Mouse (Mus musculus): ENCODE data around the gene Olfr715b. TPM values are rescaled to one million over a fixed set of nuclear protein-coding genes. Genes with fewer than 3 reads are reported as not detected.
"Not testable (repeated sequence)": the region's sequence is repeated elsewhere in the genome, so short reads cannot be mapped to it uniquely, and the experiment has no call there.

The Olfr715b gene
- polyA plus RNA-seq (2015; fragmentation: Nextera tagmentation; extraction: Ambion mirVana), result not detected in 2 replicates

- H3K9me3 ChIP-seq (ENCODE audit: control insufficient read depth, low read length); H3K27me3 ChIP-seq (replicated peaks; ENCODE audit: control insufficient read depth, insufficient read depth, low read length); H3K4me2 ChIP-seq (ENCODE audit: low read length); H3K27ac ChIP-seq (ENCODE audit: low read length); H3K4me3 ChIP-seq (replicated peaks; ENCODE audit: low read length); H3K4me1 ChIP-seq (replicated peaks; ENCODE audit: control insufficient read depth, insufficient read depth, low read length); H3K9ac ChIP-seq (replicated peaks; ENCODE audit: low read depth, low read length); H3K36me3 ChIP-seq (ENCODE audit: control insufficient read depth, insufficient read depth); ATAC-seq: not testable (repeated sequence)
- 94% methylated on average over 1 of the region's 2 CpGs for WGBS
Observed at GRCm38 (mm10) chr7:107110269-107110668, at the start of gene Olfr715b. Gene Olfr715b (minus strand): TSS chr7:107110369.

GRCm38 (mm10) chr7:107138027-107138426, 27.9 kb upstream of the Olfr715b start, which contains the start of gene Olfr716:
Gene Olfr716 (plus strand): TSS chr7:107138327.
- H3K4me2 ChIP-seq (ENCODE audit: low read length); H3K27ac ChIP-seq (ENCODE audit: low read length); H3K36me3 ChIP-seq (ENCODE audit: control insufficient read depth, insufficient read depth); H3K9me3 ChIP-seq (ENCODE audit: control insufficient read depth, low read length); H3K9ac ChIP-seq (replicated peaks; ENCODE audit: low read depth, low read length); H3K27me3 ChIP-seq (replicated peaks; ENCODE audit: control insufficient read depth, insufficient read depth, low read length); H3K4me3 ChIP-seq (replicated peaks; ENCODE audit: low read length); ATAC-seq; H3K4me1 ChIP-seq (replicated peaks; ENCODE audit: control insufficient read depth, insufficient read depth, low read length): not testable (repeated sequence)
- 76% methylated on average over 2 of the region's 2 CpGs for WGBS

GRCm38 (mm10) chr7:107130983-107131382, 20.8 kb upstream of the Olfr715b start, which contains the start of gene Olfr715:
Gene Olfr715 (minus strand): TSS chr7:107131083.
- not testable (repeated sequence) for H3K9ac ChIP-seq (replicated peaks; ENCODE audit: low read depth, low read length); H3K27ac ChIP-seq (ENCODE audit: low read length); H3K4me3 ChIP-seq (replicated peaks; ENCODE audit: low read length); H3K27me3 ChIP-seq (replicated peaks; ENCODE audit: control insufficient read depth, insufficient read depth, low read length); H3K9me3 ChIP-seq (ENCODE audit: control insufficient read depth, low read length); ATAC-seq; H3K36me3 ChIP-seq (ENCODE audit: control insufficient read depth, insufficient read depth); H3K4me1 ChIP-seq (replicated peaks; ENCODE audit: control insufficient read depth, insufficient read depth, low read length); H3K4me2 ChIP-seq (ENCODE audit: low read length)
- 60% methylated on average over 1 of the region's 3 CpGs for WGBS

GRCm38 (mm10) chr7:107092920-107093319, 17.2 kb downstream of the Olfr715b start, which contains the start of gene Olfr17:
Gene Olfr17 (plus strand): TSS chr7:107093220.
- H3K27ac ChIP-seq (ENCODE audit: low read length), result no peak within 1 kb of the TSS
- 56% methylated on average over 1 of the region's 1 CpGs for WGBS
- ATAC-seq, result no peak

GRCm38 (mm10) chr7:107070681-107071080, 39.5 kb downstream of the Olfr715b start, which contains the start of gene Olfr714:
Gene Olfr714 (plus strand): TSS chr7:107070981.
- no peak within 1 kb of the TSS for H3K4me3 ChIP-seq (replicated peaks; ENCODE audit: low read length)
- no peak for ATAC-seq
- H3K27ac ChIP-seq (ENCODE audit: low read length), result no peak within 1 kb of the TSS
- H3K4me2 ChIP-seq (ENCODE audit: low read length), result no peak within 1 kb of the TSS
- 89% methylated on average over 2 of the region's 2 CpGs for WGBS
- H3K9me3 ChIP-seq (ENCODE audit: control insufficient read depth, low read length), result peaks cover 2% of the 10 kb centered on the region; the same call in 1 of the 2 replicates
- H3K36me3 ChIP-seq (ENCODE audit: control insufficient read depth, insufficient read depth), result no peaks in the 10 kb centered on the region
- no peaks in the 10 kb centered on the region for H3K4me1 ChIP-seq (replicated peaks; ENCODE audit: control insufficient read depth, insufficient read depth, low read length)
- H3K27me3 ChIP-seq (replicated peaks; ENCODE audit: control insufficient read depth, insufficient read depth, low read length), result no peaks in the 10 kb centered on the region
- no peak within 1 kb of the TSS for H3K9ac ChIP-seq (replicated peaks; ENCODE audit: low read depth, low read length)

More at GRCm38 (mm10) chr7:107092920-107093319, 17.2 kb downstream of the Olfr715b start, which contains the start of gene Olfr17:
- no peak within 1 kb of the TSS for H3K4me2 ChIP-seq (ENCODE audit: low read length)
- no peak within 1 kb of the TSS for H3K4me3 ChIP-seq (replicated peaks; ENCODE audit: low read length)
- H3K4me1 ChIP-seq (replicated peaks; ENCODE audit: control insufficient read depth, insufficient read depth, low read length), result no peaks in the 10 kb centered on the region
- H3K27me3 ChIP-seq (replicated peaks; ENCODE audit: control insufficient read depth, insufficient read depth, low read length), result no peaks in the 10 kb centered on the region
- H3K36me3 ChIP-seq (ENCODE audit: control insufficient read depth, insufficient read depth), result no peaks in the 10 kb centered on the region
- H3K9me3 ChIP-seq (ENCODE audit: control insufficient read depth, low read length), result no peaks in the 10 kb centered on the region
- H3K9ac ChIP-seq (replicated peaks; ENCODE audit: low read depth, low read length), result no peak within 1 kb of the TSS

Other genes starting within 250 kb of the Olfr715b start
- not detected in 2 replicates for gene Olfr704, start 247.2 kb downstream of the Olfr715b start, polyA plus RNA-seq (2015; fragmentation: Nextera tagmentation; extraction: Ambion mirVana)
- gene Olfr705, start 233.5 kb downstream of the Olfr715b start, polyA plus RNA-seq (2015; fragmentation: Nextera tagmentation; extraction: Ambion mirVana), result not detected in 2 replicates
- not detected in 2 replicates for gene Olfr706, start 222.2 kb downstream of the Olfr715b start, polyA plus RNA-seq (2015; fragmentation: Nextera tagmentation; extraction: Ambion mirVana)
- not detected in 2 replicates for gene Olfr707, start 209.1 kb downstream of the Olfr715b start, polyA plus RNA-seq (2015; fragmentation: Nextera tagmentation; extraction: Ambion mirVana)
- not detected in 2 replicates for gene Olfr1532-ps1, start 202.4 kb downstream of the Olfr715b start, polyA plus RNA-seq (2015; fragmentation: Nextera tagmentation; extraction: Ambion mirVana)
- gene Olfr709-ps1, start 178.2 kb downstream of the Olfr715b start, polyA plus RNA-seq (2015; fragmentation: Nextera tagmentation; extraction: Ambion mirVana), result not detected in 2 replicates
- gene Olfr710, start 162.1 kb downstream of the Olfr715b start, polyA plus RNA-seq (2015; fragmentation: Nextera tagmentation; extraction: Ambion mirVana), result not detected in 2 replicates
- gene Olfr6, start 146.4 kb downstream of the Olfr715b start, polyA plus RNA-seq (2015; fragmentation: Nextera tagmentation; extraction: Ambion mirVana), result not detected in 2 replicates
- not detected in 2 replicates for gene Olfr711, start 134.9 kb downstream of the Olfr715b start, polyA plus RNA-seq (2015; fragmentation: Nextera tagmentation; extraction: Ambion mirVana)
- gene Olfr2, start 104.3 kb downstream of the Olfr715b start, polyA plus RNA-seq (2015; fragmentation: Nextera tagmentation; extraction: Ambion mirVana), result not detected in 2 replicates
- gene Olfr713, start 79.2 kb downstream of the Olfr715b start, polyA plus RNA-seq (2015; fragmentation: Nextera tagmentation; extraction: Ambion mirVana), result not detected in 2 replicates
- not detected in 2 replicates for gene Olfr714, start 39.4 kb downstream of the Olfr715b start, polyA plus RNA-seq (2015; fragmentation: Nextera tagmentation; extraction: Ambion mirVana)
- gene Olfr17, start 17.1 kb downstream of the Olfr715b start, polyA plus RNA-seq (2015; fragmentation: Nextera tagmentation; extraction: Ambion mirVana), result not detected in 2 replicates
- gene Olfr715, start 20.7 kb upstream of the Olfr715b start, polyA plus RNA-seq (2015; fragmentation: Nextera tagmentation; extraction: Ambion mirVana), result not detected in 2 replicates
- not detected in 2 replicates for gene Olfr716, start 28.0 kb upstream of the Olfr715b start, polyA plus RNA-seq (2015; fragmentation: Nextera tagmentation; extraction: Ambion mirVana)
- gene Nlrp14, start 56.6 kb upstream of the Olfr715b start, polyA plus RNA-seq (2015; fragmentation: Nextera tagmentation; extraction: Ambion mirVana), result not detected in 2 replicates
- gene Rbmxl2, start 99.1 kb upstream of the Olfr715b start, polyA plus RNA-seq (2015; fragmentation: Nextera tagmentation; extraction: Ambion mirVana), result not detected in 2 replicates

Measured in forebrain, embryonic 16.5 days (tissue).